Mouse (Mus musculus) liver, embryonic 13.5 days (tissue): ENCODE measurements around the gene Rfx5. TPM values are rescaled to one million over a fixed set of nuclear protein-coding genes. Genes with fewer than 3 reads are reported as not detected.
"Not testable (repeated sequence)": the region's sequence is repeated elsewhere in the genome, so short reads cannot be mapped to it uniquely, and the experiment has no call there.

Experiments used
- ATAC-seq: fragments of 200-750 bp; cut with Nextera tagmentation; 2 replicates; pipeline ENCODE4 v1.8.0; 2017; ENCODE audit warnings: low read depth, mild to moderate bottlenecking, moderate number of reproducible peaks, moderate library complexity
- DNase-seq: peaks from one replicate; pipeline ENCODE4 v3.0.0; 2022
- H3K27ac ChIP-seq: fragments of 300-500 bp; sonication (generic); 2 replicates; pipeline ENCODE4 v1.5.1; 2015; ENCODE audit warnings: moderate library complexity, mild to moderate bottlenecking, inconsistent platforms
- H3K27me3 ChIP-seq: fragments of 300-500 bp; sonication (generic); 2 replicates; pipeline ENCODE4 v1.6.1; 2015; ENCODE audit warnings: mild to moderate bottlenecking, inconsistent platforms
- H3K36me3 ChIP-seq: fragments of 300-500 bp; sonication (generic); 2 replicates; pipeline ENCODE4 v1.6.1; 2015; ENCODE audit warnings: mild to moderate bottlenecking, inconsistent platforms
- H3K4me1 ChIP-seq: fragments of 300-500 bp; sonication (generic); replicated peaks from 2 replicates; pipeline ENCODE4 v1.6.1; 2015; ENCODE audit warnings: inconsistent platforms
- H3K4me2 ChIP-seq: fragments of 300-500 bp; sonication (generic); 2 replicates; pipeline ENCODE4 v1.6.1; 2015; ENCODE audit warnings: inconsistent platforms, mild to moderate bottlenecking, moderate library complexity
- H3K4me3 ChIP-seq: fragments of 300-500 bp; sonication (generic); replicated peaks from 2 replicates; pipeline ENCODE4 v1.5.1; 2015; ENCODE audit warnings: mild to moderate bottlenecking, inconsistent platforms
- H3K9ac ChIP-seq: fragments of 300-500 bp; sonication (generic); 2 replicates; pipeline ENCODE4 v1.6.1; 2015; ENCODE audit warnings: mild to moderate bottlenecking, inconsistent platforms
- H3K9me3 ChIP-seq: fragments of 300-500 bp; sonication (generic); replicated peaks from 2 replicates; pipeline ENCODE4 v1.6.1; 2016; ENCODE audit warnings: inconsistent platforms
- WGBS: fragments of 180-500 bp; shearing (Covaris S2); methylation state at CpG from one replicate; pipeline ENCODE4 v1.1.7; 2015; ENCODE audit not compliant: insufficient replicate concordance; 5-methylcytosine and 5-hydroxymethylcytosine counted together
- polyA plus RNA-seq: library from polyadenylated mRNA; unstranded; fragments of >200 nt; fragmentation: Nextera tagmentation; extraction: Ambion mirVana; gene quantifications from 2 replicates; pipeline ENCODE4 v1.2.1, GENCODE M21; 2015

The Rfx5 gene
- polyA plus RNA-seq, result 0.96 and 1.8 TPM in 2 replicates

GRCm38 (mm10) chr3:94953764-94954616, at the start of gene Rfx5:
Gene Rfx5, plus strand, starts transcription at chr3:94954075.
- peak; percentile 93 for ATAC-seq

GRCm38 (mm10) chr3:94904759-94905158, 49.1 kb upstream of the Rfx5 start:
- 45% methylated on average over 3 of the region's 3 CpGs for WGBS
- ATAC-seq, H3K4me2 ChIP-seq, H3K9ac ChIP-seq, H3K9me3 ChIP-seq, H3K4me3 ChIP-seq, H3K36me3 ChIP-seq, DNase-seq, H3K27ac ChIP-seq, H3K27me3 ChIP-seq: not testable (repeated sequence)
- peaks cover 17% of the 10 kb centered on the region for H3K4me1 ChIP-seq

More at GRCm38 (mm10) chr3:94953764-94954616, at the start of gene Rfx5:
- DNase-seq, result peak; percentile 84
- Histone ChIP-seq H3K27me3 (no peaks in the 10 kb centered on the region), H3K4me3 (peak within 1 kb of the TSS; percentile 72), H3K9ac (peak within 1 kb of the TSS; percentile 83), H3K9me3 (no peaks in the 10 kb centered on the region), H3K4me2 (peak within 1 kb of the TSS; percentile 96), H3K27ac (peak within 1 kb of the TSS; percentile 70; the same call in 1 of the 2 replicates), H3K36me3 (peaks cover 25% of the 10 kb centered on the region), H3K4me1 (peaks cover 41% of the 10 kb centered on the region)
- under 1% methylated on average over 50 of the region's 50 CpGs for WGBS

- Histone ChIP-seq H3K9me3 (no peaks in the 10 kb centered on the region), H3K27ac (peak overlapping the region; percentile 6; the same call in 1 of the 2 replicates), H3K36me3 (no peaks in the 10 kb centered on the region), H3K27me3 (no peaks in the 10 kb centered on the region), H3K4me2 (no peak overlapping the region), H3K9ac (no peak overlapping the region), H3K4me1 (peaks cover 17% of the 10 kb centered on the region), H3K4me3 (no peak overlapping the region)
- DNase-seq (peak; percentile 59), ATAC-seq (peak; percentile 86)
- 8% methylated on average over 1 of the region's 1 CpGs for WGBS
Measured at GRCm38 (mm10) chr3:94906482-94906881, 47.4 kb upstream of the Rfx5 start.

GRCm38 (mm10) chr3:94911050-94911693, 42.7 kb upstream of the Rfx5 start:
- Histone ChIP-seq H3K27me3 (no peaks in the 10 kb centered on the region), H3K4me2 (no peak overlapping the region), H3K4me1 (peaks cover 10% of the 10 kb centered on the region), H3K4me3 (no peak overlapping the region), H3K9ac (no peak overlapping the region), H3K9me3 (no peaks in the 10 kb centered on the region), H3K36me3 (no peaks in the 10 kb centered on the region), H3K27ac (no peak overlapping the region)
- no peak for DNase-seq
- ATAC-seq, result no peak
- WGBS, result 67% methylated on average over 2 of the region's 2 CpGs

- Histone ChIP-seq H3K9ac (no peak overlapping the region), H3K9me3 (no peaks in the 10 kb centered on the region), H3K4me1 (peaks cover 17% of the 10 kb centered on the region), H3K4me3 (no peak overlapping the region), H3K36me3 (no peaks in the 10 kb centered on the region), H3K27me3 (no peaks in the 10 kb centered on the region), H3K27ac (no peak overlapping the region), H3K4me2 (no peak overlapping the region)
- no peak for ATAC-seq
- DNase-seq, result no peak
- WGBS, result 66% methylated on average over 5 of the region's 5 CpGs
Measured at GRCm38 (mm10) chr3:94913801-94914200, 40.1 kb upstream of the Rfx5 start.

- Histone ChIP-seq H3K9me3 (no peaks in the 10 kb centered on the region), H3K36me3 (no peaks in the 10 kb centered on the region), H3K4me1 (peaks cover 31% of the 10 kb centered on the region), H3K4me3 (no peak overlapping the region), H3K4me2 (no peak overlapping the region), H3K9ac (no peak overlapping the region), H3K27me3 (no peaks in the 10 kb centered on the region), H3K27ac (peak overlapping the region; percentile 10; the same call in 1 of the 2 replicates)
- 73% methylated on average over 7 of the region's 7 CpGs for WGBS
- DNase-seq (no peak), ATAC-seq (no peak)
Measured at GRCm38 (mm10) chr3:94915903-94916741, 37.8 kb upstream of the Rfx5 start.

GRCm38 (mm10) chr3:94917816-94918361, 36.0 kb upstream of the Rfx5 start:
- WGBS, result 51% methylated on average over 14 of the region's 14 CpGs
- peaks cover 32% of the 10 kb centered on the region for H3K4me1 ChIP-seq
- DNase-seq, result peak; percentile 67
- peak overlapping the region; percentile 34 for H3K9ac ChIP-seq
- H3K27me3 ChIP-seq, result 0 out of 2 replicates have a peak, but pooled peaks cover 4% of the 10 kb centered on the region
- H3K4me2 ChIP-seq, result no peak overlapping the region
- H3K9me3 ChIP-seq, result no peaks in the 10 kb centered on the region
- no peaks in the 10 kb centered on the region for H3K36me3 ChIP-seq
- ATAC-seq, result peak; percentile 89
- H3K4me3 ChIP-seq, result no peak overlapping the region
- H3K27ac ChIP-seq, result peak overlapping the region; percentile 66

- Histone ChIP-seq H3K36me3 (no peaks in the 10 kb centered on the region), H3K27ac (no peak overlapping the region), H3K9me3 (no peaks in the 10 kb centered on the region), H3K27me3 (0 out of 2 replicates have a peak, but pooled peaks cover 4% of the 10 kb centered on the region), H3K4me3 (no peak overlapping the region), H3K4me2 (no peak overlapping the region), H3K9ac (peak overlapping the region; percentile 34; the same call in 1 of the 2 replicates), H3K4me1 (peaks cover 35% of the 10 kb centered on the region)
- DNase-seq, result no peak
- ATAC-seq, result no peak
- WGBS, result 76% methylated on average over 4 of the region's 4 CpGs
Measured at GRCm38 (mm10) chr3:94918845-94919244, 35.0 kb upstream of the Rfx5 start.

GRCm38 (mm10) chr3:94921104-94921503, 32.8 kb upstream of the Rfx5 start:
- 54% methylated on average over 3 of the region's 3 CpGs for WGBS
- DNase-seq (no peak), ATAC-seq (no peak)
- peaks cover 57% of the 10 kb centered on the region for H3K4me1 ChIP-seq
- 0 out of 2 replicates have a peak, but pooled peaks cover 4% of the 10 kb centered on the region for H3K27me3 ChIP-seq
- H3K4me2 ChIP-seq, result no peak overlapping the region
- H3K27ac ChIP-seq, result no peak overlapping the region
- H3K36me3 ChIP-seq, result no peaks in the 10 kb centered on the region
- no peak overlapping the region for H3K4me3 ChIP-seq
- H3K9ac ChIP-seq, result no peak overlapping the region
- no peaks in the 10 kb centered on the region for H3K9me3 ChIP-seq

- no peaks in the 10 kb centered on the region for H3K36me3 ChIP-seq
- no peak overlapping the region for H3K4me3 ChIP-seq
- H3K27ac ChIP-seq, result no peak overlapping the region
- H3K4me2 ChIP-seq, result no peak overlapping the region
- ATAC-seq, result no peak
- H3K4me1 ChIP-seq, result peaks cover 67% of the 10 kb centered on the region
- 69% methylated on average over 3 of the region's 3 CpGs for WGBS
- no peak overlapping the region for H3K9ac ChIP-seq
- H3K9me3 ChIP-seq, result no peaks in the 10 kb centered on the region
- 0 out of 2 replicates have a peak, but pooled peaks cover 4% of the 10 kb centered on the region for H3K27me3 ChIP-seq
- DNase-seq, result no peak
Measured at GRCm38 (mm10) chr3:94922333-94922732, 31.5 kb upstream of the Rfx5 start.
